In the genomic region with DNA sequence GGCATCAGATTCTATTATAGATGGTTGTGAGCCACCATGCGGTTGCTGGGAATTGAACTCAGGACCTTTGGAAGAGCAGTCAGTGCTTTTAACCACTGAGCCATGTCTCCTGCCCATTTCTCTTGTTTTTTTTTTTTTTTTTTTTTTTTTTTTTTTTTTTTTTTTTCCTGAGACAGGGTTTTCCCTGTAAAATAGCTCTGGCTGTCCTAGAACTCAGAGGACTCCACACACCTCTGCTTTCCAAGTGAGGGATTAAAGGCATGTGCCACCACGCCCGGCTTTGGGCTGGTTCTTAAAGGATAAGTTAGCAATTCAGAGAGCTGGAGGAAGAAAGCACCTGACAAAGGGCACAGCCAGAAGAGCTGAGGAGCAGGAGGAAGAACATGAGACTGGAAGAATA, we compare ENCODE assay signal across 8 mouse cellular contexts. TPM values are rescaled to one million over a fixed set of nuclear protein-coding genes. Genes with fewer than 3 reads are reported as not detected.
DNase-seq lines count a peak whose midpoint lies in the region; ATAC-seq and TF ChIP-seq lines count a peak whose summit lies in the region.
"Not testable (repeated sequence)": the region's sequence is repeated elsewhere in the genome, so short reads cannot be mapped to it uniquely, and the experiment has no call there.

No protein-coding gene starts in this region.

- peaks cover 52% of the 10 kb centered on the region for H3K36me3 ChIP-seq in hindbrain, embryonic 10.5 days
- not testable (repeated sequence) for H3K36me3 ChIP-seq in intestine, embryonic 16.5 days (ENCODE audit: control insufficient read depth, insufficient read depth, low read length); stomach, embryonic 16.5 days (ENCODE audit: control insufficient read depth, insufficient read depth, low read length)
- peaks cover 47% of the 10 kb centered on the region for H3K36me3 ChIP-seq in liver, embryonic 12.5 days
- H3K36me3 ChIP-seq in lung, embryonic 14.5 days (ENCODE audit: insufficient read depth): peaks cover 31% of the 10 kb centered on the region

- H3K27me3 ChIP-seq in hindbrain, embryonic 10.5 days (ENCODE audit: insufficient read depth, poor library complexity, severe bottlenecking); intestine, embryonic 16.5 days (replicated peaks; ENCODE audit: control insufficient read depth, insufficient read depth, low read length); liver, embryonic 12.5 days (replicated peaks); lung, embryonic 14.5 days (ENCODE audit: insufficient read depth, low read length); stomach, embryonic 16.5 days (ENCODE audit: control insufficient read depth, insufficient read depth, low read length): not testable (repeated sequence)

- 0 out of 2 replicates have a peak overlapping the region, but pooled peaks have one; percentile 80 for H3K27ac ChIP-seq in bone marrow macrophage, adult 2 months (ENCODE audit: insufficient read depth, low read depth, low read length)
- not testable (repeated sequence) for H3K27ac ChIP-seq in hindbrain, embryonic 10.5 days; intestine, embryonic 16.5 days (ENCODE audit: low read length); lung, embryonic 14.5 days (ENCODE audit: low read depth)
- peak overlapping the region; percentile 83; the same call in 1 of the 2 replicates for H3K27ac ChIP-seq in liver, embryonic 12.5 days
- H3K27ac ChIP-seq in stomach, embryonic 16.5 days (ENCODE audit: low read length): peak overlapping the region; percentile 87; the same call in 1 of the 2 replicates

- 93% methylated on average over 3 of the region's 3 CpGs for WGBS in hindbrain, embryonic 10.5 days
- 93% methylated on average over 3 of the region's 3 CpGs for WGBS in intestine, embryonic 16.5 days
- 81% methylated on average over 3 of the region's 3 CpGs for WGBS in liver, embryonic 12.5 days (ENCODE audit: insufficient replicate concordance)
- WGBS in lung, embryonic 14.5 days: 89% methylated on average over 3 of the region's 3 CpGs
- 75% methylated on average over 3 of the region's 3 CpGs for WGBS in stomach, embryonic 16.5 days

- peak overlapping the region; percentile 72 for H3K4me2 ChIP-seq in intestine, embryonic 16.5 days (ENCODE audit: low read depth, low read length)
- peak overlapping the region; percentile 92 for H3K4me2 ChIP-seq in liver, embryonic 12.5 days
- H3K4me2 ChIP-seq in lung, embryonic 14.5 days: peak overlapping the region; percentile 67; the same call in 1 of the 2 replicates
- H3K4me2 ChIP-seq in stomach, embryonic 16.5 days (ENCODE audit: low read depth, low read length): not testable (repeated sequence)

- TF ChIP-seq CTCF in bone marrow macrophage, adult 2 months (IDR thresholded peaks at IDR 0.05; ENCODE audit: low read depth, low read length); lung, embryonic 14.5 days (IDR thresholded peaks at IDR 0.05; ENCODE audit: low read depth): not testable (repeated sequence)

- H3K4me3 ChIP-seq in bone marrow macrophage, adult 2 months (ENCODE audit: insufficient read depth, low read length): peak overlapping the region; percentile 73
- H3K4me3 ChIP-seq in hindbrain, embryonic 10.5 days: peak overlapping the region; percentile 69; the same call in 1 of the 2 replicates
- H3K4me3 ChIP-seq in intestine, embryonic 16.5 days (ENCODE audit: low read length); lung, embryonic 14.5 days (ENCODE audit: low read depth, low read length); stomach, embryonic 16.5 days (replicated peaks; ENCODE audit: low read length): not testable (repeated sequence)
- H3K4me3 ChIP-seq in liver, embryonic 12.5 days: peak overlapping the region; percentile 85

- not testable (repeated sequence) for ATAC-seq in intestine, embryonic 16.5 days; liver, embryonic 12.5 days; lung, embryonic 14.5 days (ENCODE audit: insufficient read depth); stomach, embryonic 16.5 days (ENCODE audit: insufficient read depth, low FRiP score)

- not testable (repeated sequence) for TF ChIP-seq POLR2A in bone marrow macrophage, adult 2 months (IDR thresholded peaks at IDR 0.05; ENCODE audit: borderline replicate concordance, low read depth, low read length)

- H3K4me1 ChIP-seq in bone marrow macrophage, adult 2 months (ENCODE audit: control insufficient read depth, insufficient read depth, low read length): peaks cover 24% of the 10 kb centered on the region
- H3K4me1 ChIP-seq in hindbrain, embryonic 10.5 days (replicated peaks): peaks cover 29% of the 10 kb centered on the region
- H3K4me1 ChIP-seq in intestine, embryonic 16.5 days (ENCODE audit: control insufficient read depth, insufficient read depth, low read length): peaks cover 19% of the 10 kb centered on the region
- peaks cover 40% of the 10 kb centered on the region for H3K4me1 ChIP-seq in liver, embryonic 12.5 days
- not testable (repeated sequence) for H3K4me1 ChIP-seq in lung, embryonic 14.5 days (ENCODE audit: insufficient read depth)
- H3K4me1 ChIP-seq in stomach, embryonic 16.5 days (ENCODE audit: control insufficient read depth, insufficient read depth, low read length): peaks cover 20% of the 10 kb centered on the region

- not testable (repeated sequence) for H3K9me3 ChIP-seq in hindbrain, embryonic 10.5 days; intestine, embryonic 16.5 days (ENCODE audit: control insufficient read depth, low read length); liver, embryonic 12.5 days (replicated peaks); lung, embryonic 14.5 days (ENCODE audit: low read depth, low read length); stomach, embryonic 16.5 days (replicated peaks; ENCODE audit: control insufficient read depth, low read length)

- DNase-seq in ES-CJ7 (ENCODE audit: low read depth, low spot score): peak; percentile 27
- DNase-seq in fat pad, adult 2 months (ENCODE audit: extremely low read depth, low read depth, low spot score): peak; percentile 34
- DNase-seq in hindbrain, embryonic 10.5 days (ENCODE audit: low spot score); lung, embryonic 14.5 days: not testable (repeated sequence)

- H3K9ac ChIP-seq in intestine, embryonic 16.5 days (ENCODE audit: low read depth, low read length); lung, embryonic 14.5 days; stomach, embryonic 16.5 days (ENCODE audit: low read length): not testable (repeated sequence)
- peak overlapping the region; percentile 88 for H3K9ac ChIP-seq in liver, embryonic 12.5 days

RNA-seq across cellular contexts. Expression of gene Chchd4, which starts 1.9 kb away (rescaled TPM):
- polyA plus RNA-seq in bone marrow macrophage, adult 2 months (2012; ENCODE audit: insufficient read depth, insufficient read length, missing spikeins): 5.5 and 6.7 TPM in 2 replicates
- 26.7 and 34.2 TPM in 2 replicates for polyA plus RNA-seq in hindbrain, embryonic 10.5 days (2016; fragmentation: Nextera tagmentation; extraction: Ambion mirVana)
- 38.9 and 43.2 TPM in 2 replicates for polyA plus RNA-seq in intestine, embryonic 16.5 days (2015; fragmentation: Nextera tagmentation; extraction: Ambion mirVana)
- 26.5 and 31.5 TPM in 2 replicates for polyA plus RNA-seq in liver, embryonic 12.5 days (2016; fragmentation: Nextera tagmentation; extraction: Ambion mirVana)
- polyA plus RNA-seq in lung, embryonic 14.5 days (2014; fragmentation: Nextera tagmentation; extraction: Ambion mirVana): 28.7 and 32.0 TPM in 2 replicates
- 23.3 and 25.3 TPM in 2 replicates for polyA plus RNA-seq in stomach, embryonic 16.5 days (2015; fragmentation: Nextera tagmentation; extraction: Ambion mirVana)

RNA-seq across cellular contexts. Expression of gene Tmem43, which starts 2.1 kb away (rescaled TPM):
- 82.3 and 87.5 TPM in 2 replicates for polyA plus RNA-seq in bone marrow macrophage, adult 2 months (2012; ENCODE audit: insufficient read depth, insufficient read length, missing spikeins)
- polyA plus RNA-seq in hindbrain, embryonic 10.5 days (2016; fragmentation: Nextera tagmentation; extraction: Ambion mirVana): 61.9 and 62.7 TPM in 2 replicates
- 35.5 and 35.7 TPM in 2 replicates for polyA plus RNA-seq in intestine, embryonic 16.5 days (2015; fragmentation: Nextera tagmentation; extraction: Ambion mirVana)
- 17.3 and 18.2 TPM in 2 replicates for polyA plus RNA-seq in liver, embryonic 12.5 days (2016; fragmentation: Nextera tagmentation; extraction: Ambion mirVana)
- polyA plus RNA-seq in lung, embryonic 14.5 days (2014; fragmentation: Nextera tagmentation; extraction: Ambion mirVana): 57.6 and 57.9 TPM in 2 replicates
- 56.8 and 64.3 TPM in 2 replicates for polyA plus RNA-seq in stomach, embryonic 16.5 days (2015; fragmentation: Nextera tagmentation; extraction: Ambion mirVana)

RNA-seq across cellular contexts. Expression of gene Xpc, which starts 44.3 kb away (rescaled TPM):
- 16.3 and 17.2 TPM in 2 replicates for polyA plus RNA-seq in bone marrow macrophage, adult 2 months (2012; ENCODE audit: insufficient read depth, insufficient read length, missing spikeins)
- polyA plus RNA-seq in hindbrain, embryonic 10.5 days (2016; fragmentation: Nextera tagmentation; extraction: Ambion mirVana): 23.6 and 23.7 TPM in 2 replicates
- polyA plus RNA-seq in intestine, embryonic 16.5 days (2015; fragmentation: Nextera tagmentation; extraction: Ambion mirVana): 14.9 and 15.7 TPM in 2 replicates
- polyA plus RNA-seq in liver, embryonic 12.5 days (2016; fragmentation: Nextera tagmentation; extraction: Ambion mirVana): 7.7 and 8.3 TPM in 2 replicates
- polyA plus RNA-seq in lung, embryonic 14.5 days (2014; fragmentation: Nextera tagmentation; extraction: Ambion mirVana): 15.4 and 17.9 TPM in 2 replicates
- 12.7 and 14.9 TPM in 2 replicates for polyA plus RNA-seq in stomach, embryonic 16.5 days (2015; fragmentation: Nextera tagmentation; extraction: Ambion mirVana)

RNA-seq across cellular contexts. Expression of gene Lsm3, which starts 44.3 kb away (rescaled TPM):
- 65.3 and 70.2 TPM in 2 replicates for polyA plus RNA-seq in bone marrow macrophage, adult 2 months (2012; ENCODE audit: insufficient read depth, insufficient read length, missing spikeins)
- polyA plus RNA-seq in hindbrain, embryonic 10.5 days (2016; fragmentation: Nextera tagmentation; extraction: Ambion mirVana): 340 and 380 TPM in 2 replicates
- 215 and 233 TPM in 2 replicates for polyA plus RNA-seq in intestine, embryonic 16.5 days (2015; fragmentation: Nextera tagmentation; extraction: Ambion mirVana)
- 179 and 189 TPM in 2 replicates for polyA plus RNA-seq in liver, embryonic 12.5 days (2016; fragmentation: Nextera tagmentation; extraction: Ambion mirVana)
- polyA plus RNA-seq in lung, embryonic 14.5 days (2014; fragmentation: Nextera tagmentation; extraction: Ambion mirVana): 325 TPM in 2 replicates
- 175 and 191 TPM in 2 replicates for polyA plus RNA-seq in stomach, embryonic 16.5 days (2015; fragmentation: Nextera tagmentation; extraction: Ambion mirVana)
